Mouse (Mus musculus) forebrain, embryonic 14.5 days (tissue): ENCODE measurements around the gene Cfap73. TPM values are rescaled to one million over a fixed set of nuclear protein-coding genes. Genes with fewer than 3 reads are reported as not detected.

ENCODE experiments used
- ATAC-seq: fragments of 200-750 bp; cut with Nextera tagmentation; 2 replicates; pipeline ENCODE4 v1.8.0; 2017; ENCODE audit warnings: mild to moderate bottlenecking, moderate library complexity
- DNase-seq: peaks from one replicate; pipeline ENCODE4 v3.0.0-alpha.2; 2015; ENCODE audit warnings: low spot score
- H3K27ac ChIP-seq: fragments of 300-500 bp; sonication (generic); 2 replicates; pipeline ENCODE4 v1.5.1; 2014; ENCODE audit warnings: low read depth, mild to moderate bottlenecking, control low read depth, low read length, moderate library complexity
- H3K27me3 ChIP-seq: fragments of 300-500 bp; sonication (generic); replicated peaks from 2 replicates; pipeline ENCODE4 v1.6.1; 2014; ENCODE audit warnings: low read length, control low read depth, mixed read lengths; ENCODE audit not compliant: control insufficient read depth, insufficient read depth
- H3K36me3 ChIP-seq: fragments of 300-500 bp; sonication (generic); 2 replicates; pipeline ENCODE4 v1.6.1; 2014; ENCODE audit warnings: low read length, control low read depth; ENCODE audit not compliant: control insufficient read depth, insufficient read depth
- H3K4me1 ChIP-seq: fragments of 300-500 bp; sonication (generic); 2 replicates; pipeline ENCODE4 v1.6.1; 2014; ENCODE audit warnings: antibody characterized with exemption, low read length, control low read depth; ENCODE audit not compliant: control insufficient read depth, insufficient read depth
- H3K4me2 ChIP-seq: fragments of 300-500 bp; sonication (generic); 2 replicates; pipeline ENCODE4 v1.6.1; 2014; ENCODE audit warnings: mild to moderate bottlenecking, control low read depth, low read length
- H3K4me3 ChIP-seq: fragments of 300-500 bp; sonication (generic); 2 replicates; pipeline ENCODE4 v1.5.1; 2014; ENCODE audit warnings: low read depth, low read length, control low read depth
- H3K9ac ChIP-seq: fragments of 300-500 bp; sonication (generic); 2 replicates; pipeline ENCODE4 v1.6.1; 2014; ENCODE audit warnings: mild to moderate bottlenecking, low read length, control low read depth, moderate library complexity
- H3K9me3 ChIP-seq: fragments of 300-500 bp; sonication (generic); replicated peaks from 2 replicates; pipeline ENCODE4 v1.6.1; 2016; ENCODE audit warnings: low read length, control low read depth, mixed read lengths; ENCODE audit not compliant: control insufficient read depth
- WGBS: fragments of 180-500 bp; shearing (Covaris S2); extraction: QIAGEN DNeasy Blood & Tissue Kit; methylation state at CpG from one replicate; pipeline ENCODE4 v1.1.7; 2014; 5-methylcytosine and 5-hydroxymethylcytosine counted together
- polyA plus RNA-seq: library from polyadenylated mRNA; unstranded; fragments of >200 nt; fragmentation: Nextera tagmentation; extraction: Ambion mirVana; gene quantifications from 2 replicates; pipeline ENCODE4 v1.2.1, GENCODE M21; 2014

Cfap73 gene
- polyA plus RNA-seq, 1 experiment from 2014 or later = 0.19 TPM

DNA sequence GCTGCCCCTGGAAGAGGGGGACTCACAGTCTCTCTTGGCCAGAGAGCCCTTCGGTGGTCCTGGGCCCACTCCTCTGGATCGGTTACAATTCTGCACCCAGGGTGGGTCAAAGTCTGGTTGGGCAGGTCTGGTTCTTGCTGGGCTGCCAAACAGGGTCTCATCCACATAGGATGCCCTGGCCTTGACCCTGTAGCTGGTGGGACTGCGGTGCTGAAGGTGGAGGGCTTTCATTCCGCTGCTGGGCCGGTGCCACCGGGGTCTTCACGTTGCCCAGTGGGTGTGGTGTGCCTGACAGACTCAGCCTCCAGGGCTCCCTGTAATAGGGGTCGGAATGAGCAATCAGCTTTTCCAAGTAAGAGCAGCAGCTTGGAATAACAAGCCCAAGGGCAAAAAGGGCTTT, 22.6 kb downstream of the Cfap73 start:
- Histone ChIP-seq H3K9ac (peak overlapping the region; percentile 64), H3K27me3 (no peaks in the 10 kb centered on the region), H3K27ac (no peak overlapping the region), H3K4me3 (peak overlapping the region; percentile 57), H3K9me3 (0 out of 2 replicates have a peak, but pooled peaks cover 3% of the 10 kb centered on the region), H3K36me3 (no peaks in the 10 kb centered on the region), H3K4me1 (peaks cover 14% of the 10 kb centered on the region), H3K4me2 (peak overlapping the region; percentile 81)
- ATAC-seq (no peak), DNase-seq (no peak)
- WGBS = 54% methylated on average over 8 of the region's 8 CpGs

DNA sequence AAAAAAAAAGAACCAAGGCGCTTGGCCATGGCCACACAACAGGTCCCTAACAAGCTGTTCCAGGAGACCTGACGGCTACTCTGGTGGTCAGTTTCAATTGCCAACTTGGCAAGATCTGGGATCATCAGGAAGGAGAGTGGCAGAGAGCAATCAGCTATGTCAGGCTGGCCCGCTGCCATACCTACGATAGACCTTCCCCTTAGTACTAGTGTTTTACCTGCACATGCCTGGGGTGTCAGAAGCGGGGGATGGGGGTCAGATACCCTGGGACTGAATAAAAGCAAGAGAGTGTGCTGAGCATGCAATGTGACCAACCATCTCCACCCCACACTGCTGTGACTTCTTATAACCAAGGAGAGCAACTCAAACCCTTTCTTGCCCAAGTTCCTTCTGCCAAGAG, 23.1 kb downstream of the Cfap73 start:
- H3K4me3 ChIP-seq = no peak overlapping the region; the same call in 1 of the 2 replicates
- H3K9ac ChIP-seq = no peak overlapping the region
- H3K36me3 ChIP-seq = no peaks in the 10 kb centered on the region
- ATAC-seq (no peak), DNase-seq (no peak)
- H3K4me1 ChIP-seq = peaks cover 14% of the 10 kb centered on the region
- 0 out of 2 replicates have a peak, but pooled peaks cover 2% of the 10 kb centered on the region for H3K9me3 ChIP-seq
- WGBS = 93% methylated on average over 5 of the region's 5 CpGs
- peak overlapping the region; percentile 81 for H3K4me2 ChIP-seq
- H3K27ac ChIP-seq = no peak overlapping the region
- H3K27me3 ChIP-seq = no peaks in the 10 kb centered on the region

DNA sequence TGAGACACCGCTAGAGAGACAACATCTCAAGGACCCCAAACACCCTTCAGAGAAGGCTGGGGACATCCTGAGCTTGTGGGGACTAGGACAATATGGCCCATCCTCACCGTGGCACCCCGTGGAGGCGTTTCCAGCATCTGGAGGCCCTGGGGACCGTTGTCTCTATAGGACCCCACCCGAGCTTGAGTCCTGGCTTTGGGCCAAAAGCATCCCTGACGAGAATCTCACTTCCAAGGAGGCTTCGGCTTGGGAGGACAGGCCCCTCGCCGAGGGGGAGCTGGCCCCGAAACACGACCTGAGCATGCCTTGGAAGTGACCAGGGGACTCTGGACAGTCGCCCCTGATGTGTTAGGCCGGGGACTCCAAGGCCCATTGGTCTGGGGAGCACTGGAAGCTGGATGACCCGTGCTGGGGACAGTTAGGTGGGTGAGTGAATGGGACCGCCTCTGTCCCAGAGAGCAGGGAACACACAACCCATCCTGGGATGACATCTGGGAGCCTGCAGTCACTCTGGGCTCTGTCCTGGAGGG, 24.7 kb downstream of the Cfap73 start:
- no peak for ATAC-seq

DNA sequence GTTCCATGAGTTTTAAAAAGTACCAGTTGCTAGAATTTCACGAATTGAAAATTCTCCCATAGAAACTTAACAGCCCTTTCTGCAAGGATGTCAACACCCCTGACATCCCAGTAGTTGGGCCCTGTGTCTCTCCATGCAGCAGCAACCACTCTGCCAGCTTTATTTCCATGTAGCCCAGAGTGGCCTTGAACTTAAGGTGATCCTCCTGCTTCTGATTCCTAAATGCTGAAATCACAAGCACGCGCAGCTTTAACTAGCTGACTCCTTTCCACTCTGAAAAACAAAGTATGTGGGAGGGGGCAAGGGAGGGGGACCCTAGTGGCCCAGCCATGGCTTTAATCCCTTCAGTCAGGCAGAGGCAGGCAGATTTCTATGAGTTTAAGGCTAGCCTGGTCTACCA, 26.7 kb downstream of the Cfap73 start:
- Histone ChIP-seq H3K9me3 (no peaks in the 10 kb centered on the region), H3K27me3 (no peaks in the 10 kb centered on the region), H3K27ac (no peak overlapping the region), H3K4me1 (peaks cover 11% of the 10 kb centered on the region), H3K4me2 (no peak overlapping the region), H3K9ac (no peak overlapping the region), H3K36me3 (no peaks in the 10 kb centered on the region), H3K4me3 (no peak overlapping the region)
- WGBS = 75% methylated on average over 3 of the region's 3 CpGs
- ATAC-seq (no peak), DNase-seq (no peak)

More for the DNA sequence above, 24.7 kb downstream of the Cfap73 start:
- 84% methylated on average over 16 of the region's 16 CpGs for whole genome bisulfite sequencing
- Histone ChIP-seq H3K4me1 (peaks cover 17% of the 10 kb centered on the region), H3K36me3 (no peaks in the 10 kb centered on the region), H3K4me3 (no peak overlapping the region), H3K27ac (no peak overlapping the region), H3K4me2 (no peak overlapping the region), H3K9ac (no peak overlapping the region), H3K27me3 (no peaks in the 10 kb centered on the region), H3K9me3 (no peaks in the 10 kb centered on the region)
- no peak for DNase-seq

DNA sequence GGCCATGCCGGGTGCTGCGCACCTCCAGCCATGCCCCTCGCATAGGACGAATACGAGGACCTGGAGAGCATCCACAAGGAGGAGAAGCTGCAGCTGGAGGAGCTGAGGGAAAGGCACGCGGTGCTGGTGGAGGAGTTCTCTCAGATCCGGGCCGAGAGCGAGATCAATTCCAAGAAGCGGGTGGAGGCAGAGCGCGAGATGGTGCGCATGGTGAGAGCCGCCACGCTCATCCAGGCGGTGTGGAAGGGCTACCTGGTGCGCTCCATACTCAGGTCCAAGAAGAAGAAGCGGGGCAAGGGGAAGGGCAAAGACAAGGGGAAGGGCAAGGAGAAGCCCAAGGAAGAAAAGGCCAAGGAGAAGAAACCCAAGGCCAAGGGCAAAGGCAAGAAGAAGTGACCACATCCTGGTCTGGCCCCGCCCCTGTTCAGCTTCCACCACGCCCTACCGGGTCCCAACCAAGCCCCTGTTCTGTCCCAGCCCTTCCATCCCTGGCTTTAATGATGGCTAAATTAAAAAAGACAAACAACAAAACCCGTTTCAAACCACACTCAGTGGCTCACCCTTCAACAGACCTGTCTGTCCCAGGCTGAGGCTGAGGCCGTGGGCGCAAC, 27.3 kb downstream of the Cfap73 start:
- no peak for ATAC-seq

DNA sequence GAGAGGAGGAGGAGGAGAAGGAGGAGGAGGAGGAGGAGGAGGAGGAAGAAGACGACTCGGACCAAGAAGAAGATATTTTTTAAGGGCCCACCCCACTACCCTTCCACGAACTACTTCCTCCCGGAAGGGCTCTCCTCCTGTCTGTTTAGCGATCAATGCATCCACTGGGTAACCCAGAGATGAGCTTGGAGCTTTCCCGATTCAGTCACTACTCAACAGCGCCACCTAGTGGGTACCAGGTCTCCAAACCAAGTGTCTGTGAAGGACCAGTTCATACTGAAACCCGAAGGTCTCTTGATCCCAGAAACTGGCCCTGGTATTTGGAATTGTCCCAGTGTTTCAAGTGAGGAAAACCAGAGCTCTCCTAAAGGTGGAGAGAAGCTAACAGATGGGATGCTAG, 28.3 kb downstream of the Cfap73 start:
- DNase-seq (peak; percentile 97), ATAC-seq (peak; percentile 79)
- peaks cover 2% of the 10 kb centered on the region; the same call in 1 of the 2 replicates for H3K4me1 ChIP-seq
- H3K36me3 ChIP-seq = no peaks in the 10 kb centered on the region
- no peak overlapping the region for H3K27ac ChIP-seq
- 1% methylated on average over 8 of the region's 8 CpGs for WGBS
- no peaks in the 10 kb centered on the region for H3K27me3 ChIP-seq
- H3K9ac ChIP-seq = peak overlapping the region; percentile 59; the same call in 1 of the 2 replicates
- peak overlapping the region; percentile 67 for H3K4me2 ChIP-seq
- H3K4me3 ChIP-seq = peak overlapping the region; percentile 29
- no peaks in the 10 kb centered on the region for H3K9me3 ChIP-seq

More for the DNA sequence above, 27.3 kb downstream of the Cfap73 start:
- no peak overlapping the region for H3K4me3 ChIP-seq
- WGBS = 68% methylated on average over 25 of the region's 25 CpGs
- H3K4me1 ChIP-seq = peaks cover 8% of the 10 kb centered on the region
- no peak overlapping the region for H3K27ac ChIP-seq
- H3K4me2 ChIP-seq = no peak overlapping the region
- no peak for DNase-seq
- no peaks in the 10 kb centered on the region for H3K9me3 ChIP-seq
- H3K9ac ChIP-seq = no peak overlapping the region
- no peaks in the 10 kb centered on the region for H3K27me3 ChIP-seq
- no peaks in the 10 kb centered on the region for H3K36me3 ChIP-seq

DNA sequence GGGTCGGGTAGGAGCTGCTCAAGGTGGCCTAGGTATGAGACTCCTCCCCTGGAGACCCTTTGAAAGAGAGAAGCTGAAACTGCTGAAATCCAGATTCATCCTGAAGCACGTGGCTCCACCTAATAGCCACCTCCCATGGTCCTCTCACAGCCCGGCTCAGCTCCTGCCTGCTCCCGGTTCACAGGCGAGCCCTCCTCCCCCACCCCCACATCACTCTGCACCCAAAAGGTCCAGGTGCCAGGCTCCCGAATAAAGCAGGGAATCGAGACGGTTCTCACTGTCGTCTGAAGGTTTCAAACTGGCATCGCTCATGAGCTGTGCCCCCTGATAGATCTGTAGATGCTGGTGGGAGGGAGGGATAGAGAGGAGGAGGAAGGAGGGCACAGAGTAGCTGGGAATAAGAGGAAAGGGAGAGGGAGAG, 28.8 kb downstream of the Cfap73 start:
- Histone ChIP-seq H3K4me2 (peak overlapping the region; percentile 67), H3K4me1 (peaks cover 2% of the 10 kb centered on the region; the same call in 1 of the 2 replicates), H3K27ac (0 out of 2 replicates have a peak overlapping the region, but pooled peaks have one; percentile 39), H3K4me3 (peak overlapping the region; percentile 29), H3K27me3 (no peaks in the 10 kb centered on the region), H3K9me3 (no peaks in the 10 kb centered on the region), H3K36me3 (no peaks in the 10 kb centered on the region), H3K9ac (peak overlapping the region; percentile 59)
- DNase-seq (peak; percentile 44), ATAC-seq (peak; percentile 54)
- WGBS = 2% methylated on average over 10 of the region's 10 CpGs

DNA sequence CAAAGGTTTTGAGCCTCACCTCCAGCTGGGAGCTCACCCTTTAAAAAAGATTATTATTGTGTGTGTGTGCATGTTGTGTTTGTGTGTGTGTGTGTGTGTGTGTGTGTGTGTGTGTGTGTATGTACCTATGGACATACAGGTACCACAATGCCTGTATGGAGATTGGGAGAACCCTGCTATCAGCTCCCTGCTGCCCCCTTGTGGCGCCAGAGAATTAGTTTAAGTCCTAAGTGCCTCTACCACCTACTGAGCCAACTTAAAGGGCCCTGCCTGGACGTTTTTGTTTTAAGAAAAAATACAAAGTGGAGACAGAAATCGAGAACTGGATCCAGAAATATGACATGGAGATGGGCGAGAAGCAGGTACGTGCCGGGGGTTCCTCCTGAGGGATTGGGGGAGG, 29.2 kb downstream of the Cfap73 start:
- WGBS = 0% methylated on average over 6 of the region's 6 CpGs
- no peaks in the 10 kb centered on the region for H3K27me3 ChIP-seq
- ATAC-seq (peak; percentile 62; the same call in 1 of the 2 replicates), DNase-seq (peak; percentile 91)
- no peak overlapping the region for H3K27ac ChIP-seq
- H3K4me2 ChIP-seq = peak overlapping the region; percentile 67
- H3K9ac ChIP-seq = peak overlapping the region; percentile 59; the same call in 1 of the 2 replicates
- peak overlapping the region; percentile 29 for H3K4me3 ChIP-seq
- no peaks in the 10 kb centered on the region for H3K36me3 ChIP-seq
- peaks cover 2% of the 10 kb centered on the region; the same call in 1 of the 2 replicates for H3K4me1 ChIP-seq
- no peaks in the 10 kb centered on the region for H3K9me3 ChIP-seq

DNA sequence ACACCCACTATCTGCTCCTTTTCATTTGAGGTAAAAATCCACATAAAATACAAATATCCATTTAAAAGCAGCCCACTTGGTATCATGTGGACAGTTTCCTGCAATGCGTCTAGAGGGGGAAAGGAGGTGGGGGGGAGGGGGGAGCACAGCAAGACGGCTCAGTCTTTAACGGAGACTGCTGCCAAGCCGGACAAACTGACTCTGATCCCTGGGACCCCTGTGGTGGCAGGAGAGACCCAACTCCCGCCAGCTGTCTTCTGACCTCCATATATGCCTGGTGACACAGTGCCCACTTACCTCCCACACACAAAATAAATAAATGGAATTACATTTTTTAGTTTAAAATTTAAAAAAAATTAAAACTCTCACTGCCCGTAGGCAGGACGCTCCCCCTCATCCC, 30.5 kb downstream of the Cfap73 start:
- Histone ChIP-seq H3K4me3 (no peak overlapping the region), H3K36me3 (no peaks in the 10 kb centered on the region), H3K9me3 (no peaks in the 10 kb centered on the region), H3K27ac (no peak overlapping the region), H3K4me1 (peaks cover 2% of the 10 kb centered on the region; the same call in 1 of the 2 replicates), H3K9ac (no peak overlapping the region), H3K4me2 (no peak overlapping the region), H3K27me3 (no peaks in the 10 kb centered on the region)
- DNase-seq = no peak
- no peak for ATAC-seq
- 57% methylated on average over 7 of the region's 7 CpGs for WGBS
